Mouse (Mus musculus): ENCODE measurements around the gene Nos1ap.

GRCm38 (mm10) chr1:170566538-170566937 is 23.1 kb downstream of the Nos1ap start:
- no peak for TF ChIP-seq CTCF (IDR thresholded peaks at IDR 0.05)
- no peak for TF ChIP-seq EP300 (IDR thresholded peaks at IDR 0.05)

Data from lung, postnatal 0 days (tissue).